Comparison of ENCODE assay signal across 8 mouse cellular contexts in the genomic region with DNA sequence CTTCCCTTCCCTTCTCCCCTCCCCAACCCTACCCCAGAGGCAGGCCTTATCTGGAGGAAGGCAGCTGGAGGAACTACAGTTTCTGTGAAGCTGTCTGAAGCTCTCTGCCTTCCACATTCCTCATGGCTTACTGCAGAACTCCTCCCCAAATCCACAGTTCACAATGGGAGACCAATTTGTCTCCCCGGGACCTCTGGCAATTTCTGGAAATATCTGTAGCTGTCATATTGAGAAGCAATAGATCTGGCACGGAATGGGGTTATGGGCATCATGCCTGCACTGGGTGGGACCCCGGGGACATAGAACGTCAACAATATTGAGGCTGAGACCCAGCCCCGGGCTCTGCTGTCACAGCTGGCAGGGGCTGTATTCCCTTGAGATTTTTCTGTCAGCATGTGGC. TPM values are rescaled to one million over a fixed set of nuclear protein-coding genes. Genes with fewer than 3 reads are reported as not detected.
DNase-seq lines count a peak whose midpoint lies in the region; TF ChIP-seq lines count a peak whose summit lies in the region.

No protein-coding gene starts in this region.

- peak; percentile 26 for DNase-seq in gastrocnemius, adult 2 months
- DNase-seq in gastrocnemius, adult 8-10 months (ENCODE audit: low spot score in 2 of 2), result no peak
- peak; percentile 62 for DNase-seq in heart, adult 9 months (ENCODE audit: low spot score in 2 of 2)
- DNase-seq in limb, embryonic 10.5 days (ENCODE audit: low spot score), result no peak
- DNase-seq in left cerebral cortex, adult 8-10 months (ENCODE audit: low spot score in 2 of 2), result no peak
- no peak for DNase-seq in cerebellum, adult 9-10 months
- DNase-seq in thymus, postnatal 0 days (ENCODE audit: low spot score), result no peak

- no peaks in the 10 kb centered on the region for H3K27me3 ChIP-seq in E14TG2a.4 (ENCODE audit: insufficient read depth, low read length)
- no peaks in the 10 kb centered on the region for H3K27me3 ChIP-seq in limb, embryonic 10.5 days (ENCODE audit: low read depth, poor library complexity, severe bottlenecking)

- no peaks in the 10 kb centered on the region for H3K36me3 ChIP-seq in E14TG2a.4 (ENCODE audit: insufficient read depth, low read length)
- H3K36me3 ChIP-seq in limb, embryonic 10.5 days, result no peaks in the 10 kb centered on the region

- H3K9me3 ChIP-seq in E14TG2a.4 (ENCODE audit: low read length), result peaks cover 6% of the 10 kb centered on the region; the same call in 1 of the 2 replicates
- H3K9me3 ChIP-seq in limb, embryonic 10.5 days (replicated peaks), result no peaks in the 10 kb centered on the region

- H3K4me3 ChIP-seq in gastrocnemius, adult 2 months, result no peak overlapping the region
- 0 out of 2 replicates have a peak overlapping the region, but pooled peaks have one; percentile 23 for H3K4me3 ChIP-seq in E14TG2a.4 (replicated peaks; ENCODE audit: low read length)
- H3K4me3 ChIP-seq in limb, embryonic 10.5 days, result no peak overlapping the region

- WGBS in limb, embryonic 10.5 days, result 85% methylated on average over 5 of the region's 5 CpGs

- H3K4me1 ChIP-seq in E14TG2a.4 (replicated peaks; ENCODE audit: low read depth, low read length), result peaks cover 73% of the 10 kb centered on the region
- peaks cover 4% of the 10 kb centered on the region for H3K4me1 ChIP-seq in limb, embryonic 10.5 days

- no peak overlapping the region for H3K27ac ChIP-seq in gastrocnemius, adult 2 months
- 0 out of 2 replicates have a peak overlapping the region, but pooled peaks have one; percentile 26 for H3K27ac ChIP-seq in limb, embryonic 10.5 days

- intact Hi-C loops in gastrocnemius, adult 2 months (cut with DNase I), result loop anchor here (10.0 kb wide), 1 partner anchor 123 kb away; no protein-coding TSS in a partner anchor

- no peak for TF ChIP-seq CTCF in gastrocnemius, adult 2 months (IDR thresholded peaks at IDR 0.05)
- no peak for TF ChIP-seq CTCF in E14TG2a.4 (conservative IDR thresholded peaks at IDR 0.05; ENCODE audit: low read length)

RNA-seq across cellular contexts. Expression of gene Fabp6, which starts 16.6 kb away (rescaled TPM):
- total RNA-seq in gastrocnemius, adult 2 months (2021), result not detected
- not detected for total RNA-seq in gastrocnemius, adult 8-10 months (2022)
- not detected in 2 replicates for polyA plus RNA-seq in limb, embryonic 10.5 days (2016; fragmentation: Nextera tagmentation; extraction: Ambion mirVana)
- total RNA-seq in left cerebral cortex, adult 8-10 months (2022), result not detected
- polyA plus RNA-seq in thymus, postnatal 0 days (2015; fragmentation: Nextera tagmentation; extraction: Ambion mirVana), result 8.4 and 11.8 TPM in 2 replicates

RNA-seq across cellular contexts. Expression of gene 4933415A04Rik, which starts 31.1 kb away (rescaled TPM):
- total RNA-seq in gastrocnemius, adult 2 months (2021), result not detected
- under 1 TPM in 1 of 4 experiments, not detected in 3; 0.15 TPM for total RNA-seq in gastrocnemius, adult 8-10 months (2022)
- 9.7 and 11.2 TPM in 2 replicates for polyA plus RNA-seq in limb, embryonic 10.5 days (2016; fragmentation: Nextera tagmentation; extraction: Ambion mirVana)
- 1 to 10 TPM in 1 of 4 experiments, under 1 TPM in 3; 0.53 to 1.1 (median 0.86) TPM for total RNA-seq in left cerebral cortex, adult 8-10 months (2022)
- 2.6 and 4.4 TPM in 2 replicates for polyA plus RNA-seq in thymus, postnatal 0 days (2015; fragmentation: Nextera tagmentation; extraction: Ambion mirVana)

Comparison
In these comparisons a context has a peak if more than half of its experiments do, and no peak if none do; other contexts are left out.
1. DNase-seq: peak in gastrocnemius, adult 2 months (single experiment) and heart, adult 9 months (2 of 2); none in gastrocnemius, adult 8-10 months (0 of 2), limb, embryonic 10.5 days (single experiment), left cerebral cortex, adult 8-10 months (0 of 2), cerebellum, adult 9-10 months (single experiment) and thymus, postnatal 0 days (single experiment).